Mouse (Mus musculus): ENCODE results near the gene Fem1a. TPM values are rescaled to one million over a fixed set of nuclear protein-coding genes. Genes with fewer than 3 reads are reported as not detected.
A peak's percentile ranks its signal among the peaks of the same experiment; 100 is the strongest.

The Fem1a gene
- total RNA-seq, 2 experiments from 2014 or later: 165 to 176 TPM

DNA sequence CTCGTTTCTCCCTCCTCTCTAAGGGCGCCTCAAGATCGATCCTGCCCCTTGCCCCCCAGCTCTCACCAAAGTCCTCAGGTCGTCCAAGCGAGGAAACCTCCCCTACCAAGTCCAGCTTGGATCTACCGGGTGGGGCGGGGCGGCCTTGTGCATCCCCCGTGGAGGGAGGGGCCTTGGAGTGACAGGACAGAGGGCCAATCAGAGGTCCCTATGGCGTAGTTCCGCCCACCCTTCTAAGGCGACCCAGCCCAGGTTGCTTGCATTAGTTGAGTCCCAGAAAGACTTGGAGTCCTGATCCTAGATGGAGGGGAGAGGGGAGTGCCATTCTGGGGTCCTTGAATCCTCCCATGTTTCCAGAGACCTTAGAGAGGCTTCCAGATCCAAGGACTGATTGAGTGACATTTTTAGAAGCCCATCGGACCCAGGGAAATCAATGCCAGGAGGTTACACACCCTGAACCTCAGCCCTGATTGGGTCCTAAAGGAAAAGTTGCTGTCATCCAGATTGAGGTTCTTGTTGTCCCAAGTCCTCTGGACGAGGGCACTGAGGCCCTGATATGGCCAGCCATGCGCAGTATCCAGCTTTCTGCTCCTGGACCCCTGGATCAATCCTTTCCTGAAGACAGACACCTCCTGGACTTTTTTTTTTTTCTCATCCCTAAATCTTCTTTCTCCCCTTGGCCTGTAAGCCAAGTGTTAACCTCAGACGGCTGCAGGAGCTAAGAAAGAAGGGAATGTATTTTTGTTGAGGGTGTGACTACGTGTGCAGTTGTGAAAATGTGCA is 34.0 kb downstream of the Fem1a start:
- DNase-seq: peak; percentile 96
- Histone ChIP-seq H3K4me3 (peak overlapping the region; percentile 72), H3K27ac (peak overlapping the region; percentile 93)
- TF ChIP-seq CTCF (IDR thresholded peaks at IDR 0.05): no peak
- intact Hi-C loops (cut with DNase I): loop anchor here (2.0 kb wide), 1 partner anchor 60 kb away; no protein-coding TSS in a partner anchor

DNA sequence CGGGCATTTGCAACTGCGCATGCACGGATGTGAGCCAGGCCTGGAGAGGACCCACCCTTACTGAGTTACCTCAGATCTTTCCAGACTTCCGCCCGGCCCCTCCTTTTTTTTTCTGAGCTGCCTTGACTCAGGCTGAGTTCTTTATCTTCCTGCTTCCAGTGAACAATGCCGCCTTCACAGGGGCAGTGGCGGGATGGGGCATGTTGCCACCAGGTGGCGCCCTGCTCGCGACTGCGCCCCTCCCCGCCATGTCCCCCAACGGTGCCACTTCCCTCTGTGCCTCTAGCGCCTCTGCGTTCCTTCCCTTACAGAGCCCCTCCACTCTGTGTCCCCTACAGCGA is 34.5 kb downstream of the Fem1a start:
- peak; percentile 98 for TF ChIP-seq CTCF (IDR thresholded peaks at IDR 0.05)
- Histone ChIP-seq H3K4me3 (peak overlapping the region; percentile 72), H3K27ac (peak overlapping the region; percentile 93)
- intact Hi-C loops (cut with DNase I): loop anchor here (2.0 kb wide), 1 partner anchor 60 kb away; no protein-coding TSS in a partner anchor
- peak; percentile 94 for DNase-seq

DNA sequence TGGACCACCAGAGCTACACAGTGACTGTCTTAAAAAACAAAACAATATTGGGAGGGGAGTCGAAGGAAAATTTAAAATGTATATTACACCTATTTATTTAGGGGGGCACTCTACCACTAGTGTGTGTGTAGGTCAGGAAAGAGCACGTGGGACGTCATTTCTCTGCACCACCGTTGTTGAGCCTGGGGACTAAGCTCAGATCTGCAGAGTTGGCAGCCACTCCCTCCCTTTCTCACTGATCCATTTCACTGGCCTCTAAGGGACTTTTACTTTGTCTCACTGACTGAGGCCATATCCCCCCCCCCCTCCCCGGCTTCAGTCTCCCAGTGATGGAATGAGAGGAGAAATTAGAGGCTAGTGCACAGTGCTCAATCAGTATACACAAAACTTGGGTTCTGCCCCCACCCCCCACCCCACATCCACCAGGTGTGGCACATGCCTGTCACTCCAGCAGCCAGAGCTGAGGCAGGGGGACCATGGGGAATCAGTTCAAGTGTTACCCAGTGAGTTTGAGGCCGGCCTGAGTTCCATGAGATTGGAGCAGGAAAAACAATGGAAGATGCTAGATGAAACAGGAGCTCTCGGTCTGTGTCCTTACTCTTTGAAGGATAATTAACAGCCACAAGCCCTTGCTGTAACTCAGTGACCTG is 35.3 kb downstream of the Fem1a start:
- no peak for DNase-seq
- intact Hi-C loops (cut with DNase I): loop anchor here (2.0 kb wide), 2 partner anchors 29 to 59 kb away; no protein-coding TSS in a partner anchor
- H3K27ac ChIP-seq: peak overlapping the region; percentile 93
- TF ChIP-seq CTCF (IDR thresholded peaks at IDR 0.05): no peak
- H3K4me3 ChIP-seq: peak overlapping the region; percentile 72

DNA sequence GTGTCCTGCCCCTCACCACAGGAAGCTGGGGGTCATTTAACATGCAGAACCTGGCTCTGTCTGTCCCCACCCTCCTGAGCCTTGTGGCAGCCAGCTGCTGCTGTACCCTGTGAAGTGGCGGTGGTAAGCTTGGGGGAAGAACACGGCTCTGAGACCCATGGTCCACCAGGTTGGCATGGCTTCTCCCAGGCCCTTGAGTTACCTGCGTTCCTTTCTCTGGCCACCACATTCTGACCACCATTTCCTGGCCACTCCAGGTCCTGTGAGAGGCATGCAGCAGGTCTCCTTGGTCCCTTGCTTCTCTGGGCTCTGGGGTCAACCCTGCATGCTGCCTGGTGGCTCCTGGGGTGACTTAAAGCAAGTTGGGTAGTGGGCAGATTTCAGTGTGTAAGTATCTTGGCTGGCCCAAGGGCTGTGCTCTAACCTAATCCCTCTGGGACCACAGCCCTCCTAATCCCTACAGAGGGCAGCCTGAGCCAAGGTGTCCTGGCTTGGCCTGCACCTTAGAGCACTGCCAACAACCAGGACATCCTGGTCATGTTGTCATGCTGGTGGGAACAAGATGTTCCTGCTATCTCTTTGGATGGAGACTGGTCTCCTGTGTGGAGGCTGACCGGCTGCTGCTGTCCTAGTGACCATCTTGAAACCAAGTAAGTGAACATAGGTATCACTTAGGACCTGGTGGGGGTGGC is 36.1 kb downstream of the Fem1a start, which contains the start of gene Plin3:
Plin3 (minus strand) TSS at position 343 of the 692 bp plus-strand sequence.
- intact Hi-C loops (cut with DNase I): loop anchor here (2.0 kb wide), 1 partner anchor 30 kb away; no protein-coding TSS in a partner anchor
- H3K27ac ChIP-seq: peak within 1 kb of the TSS; percentile 93
- TF ChIP-seq CTCF (IDR thresholded peaks at IDR 0.05): no peak
- H3K4me3 ChIP-seq: peak within 1 kb of the TSS; percentile 72
- DNase-seq: peak; percentile 86

DNA sequence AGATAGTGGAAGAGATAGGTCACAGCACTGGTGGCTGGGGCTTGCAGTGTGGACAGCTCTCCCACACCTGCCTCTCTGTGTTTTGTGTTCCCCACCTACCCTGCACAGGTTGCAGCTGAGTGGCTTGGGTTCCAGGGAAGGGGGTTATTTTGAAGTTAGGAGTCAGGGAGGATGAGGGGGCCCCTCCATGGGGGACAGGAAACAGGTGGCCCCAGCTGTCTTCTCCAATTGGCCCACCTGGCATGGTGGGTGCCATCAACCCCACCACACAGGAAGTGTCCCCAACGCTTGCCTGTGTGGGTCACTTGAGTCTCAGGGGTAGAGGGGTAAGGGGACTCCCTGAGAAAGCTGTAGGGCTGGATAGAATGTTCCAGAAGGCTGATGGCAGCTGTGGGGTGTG is 36.7 kb downstream of the Fem1a start:
- intact Hi-C loops (cut with DNase I): loop anchor here (2.0 kb wide), 1 partner anchor 30 kb away; no protein-coding TSS in a partner anchor
- DNase-seq: no peak

DNA sequence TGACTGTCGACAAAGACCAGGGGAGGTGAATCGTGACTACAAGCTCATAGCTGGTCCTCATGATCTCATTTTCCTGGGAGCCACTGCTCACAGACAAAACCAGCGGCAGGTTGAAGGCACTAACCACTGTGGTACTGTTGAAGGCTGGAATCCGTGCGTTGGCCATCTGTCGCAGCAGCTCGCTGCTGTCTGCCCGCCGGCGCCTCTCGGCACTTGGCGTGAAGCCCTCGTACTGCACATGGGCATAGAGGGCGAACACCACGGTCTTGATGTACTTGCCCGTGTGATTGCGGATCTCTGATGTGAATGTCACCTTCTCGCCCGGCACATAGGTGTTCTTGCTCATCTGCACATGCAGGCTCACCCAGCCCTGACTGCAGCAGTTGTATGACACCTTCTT is 37.6 kb downstream of the Fem1a start:
- intact Hi-C loops (cut with DNase I): no loop called here
- peak; percentile 70 for DNase-seq
- Histone ChIP-seq H3K27ac (peak overlapping the region; percentile 93), H3K4me3 (peak overlapping the region; percentile 72; the same call in 1 of the 2 replicates)
- no peak for TF ChIP-seq CTCF (IDR thresholded peaks at IDR 0.05)

More for the DNA sequence above, 36.7 kb downstream of the Fem1a start:
- H3K4me3 ChIP-seq: peak overlapping the region; percentile 72
- TF ChIP-seq CTCF (IDR thresholded peaks at IDR 0.05): no peak
- H3K27ac ChIP-seq: peak overlapping the region; percentile 93

DNA sequence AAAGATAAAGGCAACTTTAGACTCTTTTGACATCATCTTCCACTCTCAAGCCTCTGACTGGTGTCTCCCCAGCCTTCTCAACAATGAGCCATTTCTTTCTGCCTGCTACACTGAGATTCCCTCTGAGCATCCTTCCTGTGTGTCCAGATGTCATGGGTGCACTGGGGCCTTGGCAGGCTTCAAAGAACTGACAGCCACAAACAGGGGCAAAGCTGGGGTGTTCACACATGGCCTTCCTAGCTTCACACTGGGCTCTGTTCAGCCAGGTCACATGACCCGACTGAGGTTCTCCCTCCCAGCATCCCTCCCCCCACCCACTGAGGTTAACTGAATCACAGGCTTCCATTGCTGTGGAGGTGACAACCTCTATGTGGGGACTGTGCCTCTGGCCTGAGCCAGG is 39.6 kb downstream of the Fem1a start:
- Histone ChIP-seq H3K27ac (no peak overlapping the region), H3K4me3 (no peak overlapping the region)
- TF ChIP-seq CTCF (IDR thresholded peaks at IDR 0.05): no peak
- DNase-seq: no peak
- intact Hi-C loops (cut with DNase I): no loop called here

DNA sequence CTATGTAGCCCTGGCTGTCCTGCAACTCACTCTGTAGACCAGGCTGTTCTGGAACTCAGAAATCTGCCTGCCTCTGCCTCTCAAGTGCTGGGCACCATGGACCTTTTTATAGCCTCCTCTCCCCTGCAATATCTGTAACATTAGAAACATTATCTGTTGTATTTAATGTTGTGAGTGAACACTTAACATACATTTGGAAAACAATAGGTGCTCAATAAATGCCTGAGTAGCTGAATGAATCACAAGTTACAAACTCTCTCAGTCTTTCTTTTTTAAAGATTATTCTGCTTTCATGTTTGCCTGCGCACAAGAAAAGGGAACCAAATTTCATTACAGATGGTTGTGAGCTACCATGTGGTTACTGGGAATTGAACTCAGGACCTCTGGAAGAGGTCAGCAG is 41.6 kb downstream of the Fem1a start:
- no peak overlapping the region for H3K4me3 ChIP-seq
- no peak for DNase-seq
- intact Hi-C loops (cut with DNase I): no loop called here
- TF ChIP-seq CTCF (IDR thresholded peaks at IDR 0.05): no peak
- H3K27ac ChIP-seq: no peak overlapping the region

DNA sequence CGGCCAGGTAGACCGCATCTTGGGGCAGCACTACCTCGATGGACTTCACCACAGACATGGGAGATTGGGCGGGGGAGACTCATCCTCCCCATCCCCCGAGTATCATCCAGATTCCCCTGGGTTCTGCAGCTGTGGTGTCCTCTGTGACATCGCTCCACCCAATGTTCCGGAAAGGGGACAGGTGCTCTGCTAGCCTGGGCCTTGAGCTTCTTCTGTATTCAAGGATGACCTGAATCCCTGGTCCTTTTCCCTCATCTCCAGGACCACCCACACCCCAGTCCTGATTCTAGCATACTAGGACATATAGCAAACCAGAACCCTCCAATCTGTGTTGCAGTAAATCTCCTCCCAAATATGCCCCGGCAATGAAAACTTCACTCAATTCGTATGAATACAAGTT is 43.6 kb downstream of the Fem1a start, which contains the start of gene Arrdc5:
Arrdc5 (minus strand) TSS at position 101 of the 400 bp plus-strand sequence.
- intact Hi-C loops (cut with DNase I): no loop called here
- H3K27ac ChIP-seq: no peak within 1 kb of the TSS
- no peak within 1 kb of the TSS for H3K4me3 ChIP-seq
- TF ChIP-seq CTCF (IDR thresholded peaks at IDR 0.05): no peak
- DNase-seq: no peak

DNA sequence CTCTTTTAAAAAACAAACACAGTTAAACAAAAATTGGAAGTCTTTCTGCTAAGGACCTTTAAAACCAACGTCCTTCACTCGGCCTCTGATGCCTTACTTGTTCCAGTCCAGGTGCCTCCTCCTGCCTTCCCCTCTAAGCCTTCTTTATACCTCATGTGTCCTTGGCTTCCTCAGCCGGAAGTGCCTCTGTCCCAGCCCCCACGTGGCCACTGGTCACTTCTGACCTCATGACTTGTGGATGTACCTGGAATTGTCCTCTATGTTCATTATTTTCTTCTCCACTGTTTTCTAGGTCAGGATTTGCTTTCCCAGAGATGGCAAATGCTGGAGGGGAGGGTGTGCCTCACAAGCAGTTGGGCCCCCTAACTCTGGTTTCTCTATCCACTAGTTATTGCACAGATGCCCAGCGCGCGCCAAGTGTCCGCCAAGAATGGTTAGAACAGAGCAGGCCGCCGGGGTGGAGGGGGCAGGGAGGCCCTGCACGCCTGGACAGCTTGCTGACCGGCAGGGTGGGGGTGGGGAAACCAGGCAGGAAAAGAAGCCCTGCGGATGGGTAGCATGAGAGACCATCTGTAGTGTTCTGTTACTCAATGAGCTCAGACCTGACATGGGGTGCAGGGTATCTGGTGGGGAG is 45.9 kb downstream of the Fem1a start:
- intact Hi-C loops (cut with DNase I): no loop called here
- TF ChIP-seq CTCF (IDR thresholded peaks at IDR 0.05): no peak
- peak overlapping the region; percentile 40; the same call in 1 of the 2 replicates for H3K27ac ChIP-seq
- peak overlapping the region; percentile 80 for H3K4me3 ChIP-seq
- DNase-seq: no peak

DNA sequence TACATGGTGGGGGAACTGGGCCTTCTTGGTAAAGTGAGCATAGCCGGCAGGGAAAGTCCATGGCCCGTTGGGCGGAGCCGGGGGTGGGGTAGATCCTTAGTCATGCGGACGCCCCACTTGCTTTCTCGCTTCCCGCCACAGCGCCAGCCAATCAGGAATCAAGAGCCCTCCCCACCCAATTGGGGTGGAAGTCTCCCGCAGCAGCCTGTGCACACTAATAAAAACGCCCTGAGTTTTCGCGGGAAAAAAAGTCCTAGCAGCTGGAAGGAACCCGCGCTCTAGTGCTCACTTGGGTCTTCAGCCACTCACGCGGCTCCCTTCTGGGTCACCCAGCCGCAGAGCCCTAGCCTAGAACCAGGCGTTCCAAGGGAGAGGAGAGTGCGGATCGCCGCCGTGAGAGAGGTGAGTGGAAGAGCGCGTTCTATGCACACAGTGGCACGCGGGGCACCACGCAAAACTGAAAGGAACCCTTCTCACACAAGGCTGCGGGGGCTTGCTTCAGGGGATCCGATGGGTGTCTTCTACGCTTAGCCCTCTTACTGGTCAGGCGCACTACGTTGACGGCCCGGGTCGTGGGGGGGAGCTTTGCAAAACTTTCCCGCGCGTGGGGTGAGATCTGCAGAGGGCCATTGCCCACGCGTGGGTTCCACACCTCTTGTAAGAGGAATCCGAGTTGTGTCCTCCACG is 46.7 kb downstream of the Fem1a start, which contains the start of gene Uhrf1:
Uhrf1 (plus strand) TSS at position 162 of the 687 bp plus-strand sequence.
- no peak for TF ChIP-seq CTCF (IDR thresholded peaks at IDR 0.05)
- H3K4me3 ChIP-seq: peak within 1 kb of the TSS; percentile 80
- intact Hi-C loops (cut with DNase I): no loop called here
- peak within 1 kb of the TSS; percentile 53 for H3K27ac ChIP-seq
- peak; percentile 82 for DNase-seq
